Mouse (Mus musculus): ENCODE measurements at regions not wholly inside any gene's neighbourhood (a gene's known extent, or its start where the extent isn't known, plus 50 kb on each side); places are given as distances from the start of the nearest gene placed in this dataset.
A peak's percentile ranks its signal among the peaks of the same experiment; 100 is the strongest.

DNA sequence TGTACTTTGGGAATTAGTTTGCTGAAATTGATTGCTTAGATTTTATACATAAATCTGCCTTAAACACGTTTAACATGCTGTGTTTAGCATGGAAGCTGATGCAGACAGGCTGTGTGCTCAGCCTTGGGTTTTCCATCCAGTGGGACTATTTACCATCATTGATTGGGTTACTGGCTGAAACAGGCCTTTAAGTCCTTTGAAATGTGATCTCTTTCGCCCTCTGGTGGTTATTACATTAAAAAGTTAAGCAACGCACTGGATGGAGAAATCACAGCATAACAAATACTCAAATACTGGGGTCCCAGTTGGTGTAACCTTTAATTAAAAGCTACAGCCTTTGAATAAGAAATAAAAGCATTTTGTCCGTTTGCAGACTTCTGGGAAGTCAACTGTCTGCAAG is 379.8 kb downstream of the Kcnj2 start:
- DNase-seq, result peak; percentile 11 to 49

GRCm38 (mm10) chr11:111450811-111451494 is 385.0 kb downstream of the Kcnj2 start:
- peak; percentile 62 to 64 for DNase-seq

GRCm38 (mm10) chr11:111460046-111460445 is 394.1 kb downstream of the Kcnj2 start:
- DNase-seq, result no peak

DNA sequence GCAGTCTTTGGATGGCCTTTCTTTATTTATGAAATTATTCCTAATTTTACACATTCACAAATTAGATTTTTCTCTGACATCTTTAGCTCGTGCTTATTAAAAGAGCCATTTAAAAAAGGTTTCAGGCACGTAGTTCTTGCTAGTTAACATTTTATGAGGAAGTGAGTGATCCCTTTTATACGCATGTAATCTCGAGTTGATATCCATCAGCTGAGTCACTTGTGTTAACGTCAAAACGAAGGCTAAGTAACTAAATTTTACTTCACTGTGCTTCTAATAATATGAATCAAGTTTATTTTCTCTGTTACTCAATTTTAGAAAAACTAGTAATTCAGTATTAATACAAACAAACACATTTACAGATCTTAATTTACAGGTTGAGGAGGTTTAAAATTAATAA is 419.0 kb downstream of the Kcnj2 start:
- no peak for DNase-seq

DNA sequence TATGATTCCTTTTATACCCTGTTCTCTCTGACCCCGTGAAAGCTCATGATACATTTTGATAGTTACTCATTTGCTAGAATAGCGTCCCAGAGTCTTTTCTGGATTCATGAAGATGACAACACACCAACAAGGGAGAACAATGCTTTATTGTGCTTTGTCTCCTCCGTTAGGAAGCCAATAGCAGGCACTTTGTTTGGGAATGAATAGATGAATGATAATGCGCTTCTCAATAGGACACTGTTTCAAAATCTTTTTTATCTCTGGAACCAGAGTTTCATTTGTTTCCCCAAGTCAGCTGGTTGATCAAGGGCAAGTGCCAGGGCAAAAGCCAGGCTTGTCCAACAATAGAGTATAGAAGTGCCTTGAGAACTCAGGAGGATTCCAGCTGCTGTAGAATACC is 446.5 kb downstream of the Kcnj2 start:
- DNase-seq, result no peak

GRCm38 (mm10) chr11:111522716-111523115 is 456.8 kb downstream of the Kcnj2 start:
- DNase-seq, result peak; percentile 71 to 75

DNA sequence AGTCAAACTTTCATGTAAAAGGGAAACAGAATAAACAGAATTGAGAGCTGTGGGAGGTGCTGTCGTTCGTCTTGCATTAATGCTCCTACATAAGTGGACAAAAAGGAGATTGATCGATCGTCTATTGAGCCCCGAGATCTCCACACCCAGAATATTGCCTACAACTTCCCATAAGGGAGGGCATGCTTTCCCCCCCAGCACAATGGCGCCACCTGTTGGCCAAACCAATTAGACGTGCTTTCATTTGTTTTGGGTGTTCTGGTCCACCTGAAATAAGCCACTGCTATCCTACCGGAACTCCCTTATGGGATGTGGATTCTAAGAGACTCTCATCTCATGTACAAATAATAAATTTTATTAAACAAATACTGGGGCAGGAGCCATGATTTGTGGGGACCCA is 457.5 kb downstream of the Kcnj2 start:
- peak; percentile 75 to 87 for DNase-seq

DNA sequence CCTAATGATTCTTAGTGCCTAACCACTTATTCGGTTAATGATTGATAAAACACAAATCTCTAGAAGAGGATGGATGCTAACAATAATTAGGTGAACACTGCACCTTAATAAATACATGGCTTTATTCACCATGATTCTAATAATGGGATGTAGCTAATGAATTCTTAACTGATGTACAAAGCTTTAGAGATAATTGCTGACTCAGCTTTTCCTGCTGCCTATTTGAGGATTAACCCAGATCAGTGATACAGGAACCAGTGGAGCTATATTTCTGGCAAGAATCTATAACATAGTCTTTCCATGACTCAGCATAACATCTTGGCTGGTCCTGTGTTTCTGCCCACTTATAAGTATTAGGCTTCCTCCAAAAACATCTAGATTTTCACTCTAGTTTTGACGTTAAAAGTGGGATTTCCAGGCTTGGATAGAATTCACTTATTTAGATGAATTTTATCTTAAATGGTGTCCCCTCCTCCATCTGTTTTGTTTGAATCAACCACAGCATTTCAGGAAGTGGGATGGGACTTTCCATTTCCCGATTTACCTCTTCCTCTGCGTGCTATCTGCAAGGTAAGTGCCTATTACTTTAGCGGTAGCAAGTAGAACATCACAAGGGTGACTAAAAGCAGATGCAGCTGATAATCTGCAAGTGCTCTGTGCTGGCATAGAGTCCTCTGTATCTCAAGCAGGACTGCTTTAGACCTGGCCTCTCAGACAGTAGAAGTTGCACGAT is 460.2 kb downstream of the Kcnj2 start:
- DNase-seq, result no peak

DNA sequence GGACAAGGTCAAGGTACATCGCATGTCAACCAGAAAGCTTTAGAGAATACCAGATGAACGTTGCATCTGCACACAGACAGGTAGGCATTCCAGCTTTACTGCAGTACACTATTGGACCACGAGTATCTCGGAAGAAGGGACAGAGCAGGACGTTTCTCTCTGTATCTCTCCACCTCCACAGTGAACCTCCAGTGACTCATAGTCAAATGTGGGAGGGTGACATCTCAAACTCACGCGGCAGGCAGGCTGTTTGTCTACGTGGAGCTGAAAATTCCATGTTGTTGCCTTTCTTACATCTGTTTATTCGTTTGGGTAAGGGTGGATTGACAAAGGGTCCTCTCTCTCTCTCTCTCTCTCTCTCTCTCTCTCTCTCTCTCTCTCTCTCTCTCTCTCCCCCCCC is 463.6 kb downstream of the Kcnj2 start:
- DNase-seq, result no peak

GRCm38 (mm10) chr11:111530912-111531311 is 464.9 kb downstream of the Kcnj2 start:
- no peak for DNase-seq

GRCm38 (mm10) chr11:111532457-111532856 is 466.5 kb downstream of the Kcnj2 start:
- peak; percentile 50 to 59 for DNase-seq

DNA sequence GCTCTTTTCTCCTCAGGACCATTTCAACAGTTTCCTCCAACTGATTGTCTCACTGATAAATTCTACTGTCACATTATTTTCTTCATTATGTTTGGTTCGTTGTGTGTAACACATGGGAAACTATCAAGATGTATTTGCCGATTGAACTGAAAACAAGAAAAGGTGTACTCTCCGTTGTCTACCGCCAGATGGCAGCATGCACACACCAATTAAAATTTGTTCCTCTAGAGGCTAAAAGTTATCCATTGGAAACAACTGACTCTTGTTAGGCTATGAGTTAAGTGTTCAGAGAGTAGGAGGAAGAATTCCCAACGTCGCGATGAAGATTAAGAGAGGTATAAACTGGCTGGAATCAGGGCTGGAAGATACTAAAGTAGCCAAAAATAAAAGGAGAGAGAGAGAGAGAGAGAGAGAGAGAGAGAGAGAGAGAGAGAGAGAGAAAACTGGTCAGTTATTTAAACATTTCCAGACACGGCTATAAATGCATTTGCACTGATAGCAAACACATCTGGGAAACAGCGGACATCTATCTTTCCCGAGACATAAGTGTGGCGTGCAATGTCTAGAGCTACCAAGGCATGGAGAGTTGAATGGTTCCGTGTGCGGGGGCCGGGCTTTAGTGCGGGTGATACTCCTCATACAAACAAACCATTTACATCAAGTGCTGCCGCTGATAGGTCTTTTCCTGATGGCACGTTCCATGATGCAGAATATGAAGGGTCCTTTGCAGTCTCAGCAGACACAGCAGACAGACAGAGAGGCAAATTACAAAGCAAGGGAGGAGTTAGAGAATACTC is 470.3 kb downstream of the Kcnj2 start:
- DNase-seq, result peak; percentile 74 to 77

- DNase-seq, result peak; percentile 83
Measured at GRCm38 (mm10) chr11:111537654-111538053, 471.7 kb downstream of the Kcnj2 start.

DNA sequence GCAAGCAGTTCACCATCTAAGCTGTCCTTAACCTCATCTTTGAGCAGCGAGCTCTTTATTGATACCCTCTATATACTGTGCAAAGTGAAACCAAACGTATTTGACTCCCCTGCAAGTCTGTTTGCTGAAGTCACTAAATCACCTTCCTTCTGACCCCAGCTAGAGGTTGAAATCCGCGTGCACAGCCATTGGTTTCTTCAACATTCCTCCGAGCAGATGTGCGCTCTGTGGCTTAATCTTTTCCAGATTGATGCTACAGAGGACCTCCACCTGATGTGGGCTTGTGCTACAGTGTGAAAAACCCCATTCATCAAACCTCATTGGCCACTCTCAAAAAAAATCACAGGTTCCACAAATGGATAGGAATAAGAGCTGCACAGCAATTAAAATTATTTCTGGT is 474.0 kb downstream of the Kcnj2 start:
- no peak for DNase-seq

DNA sequence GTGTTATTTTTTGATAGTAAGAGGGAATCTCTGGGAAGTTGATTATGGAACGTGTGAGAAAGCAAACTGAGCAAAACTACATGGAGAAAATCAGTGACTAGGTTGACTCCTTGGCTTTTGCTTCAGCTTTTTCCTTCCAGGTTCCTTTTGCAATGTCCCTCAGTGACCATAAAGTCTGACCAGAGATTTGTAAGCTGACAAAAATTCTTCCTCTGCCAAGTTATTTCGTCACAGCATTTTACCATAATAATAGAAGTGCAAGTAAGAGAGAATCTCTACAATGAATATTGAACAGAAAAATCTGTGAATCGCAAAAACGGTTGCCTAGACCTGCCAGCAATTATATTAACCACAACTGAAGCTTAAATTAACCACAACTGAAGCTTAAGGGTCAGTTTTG is 479.3 kb downstream of the Kcnj2 start:
- no peak for DNase-seq

DNA sequence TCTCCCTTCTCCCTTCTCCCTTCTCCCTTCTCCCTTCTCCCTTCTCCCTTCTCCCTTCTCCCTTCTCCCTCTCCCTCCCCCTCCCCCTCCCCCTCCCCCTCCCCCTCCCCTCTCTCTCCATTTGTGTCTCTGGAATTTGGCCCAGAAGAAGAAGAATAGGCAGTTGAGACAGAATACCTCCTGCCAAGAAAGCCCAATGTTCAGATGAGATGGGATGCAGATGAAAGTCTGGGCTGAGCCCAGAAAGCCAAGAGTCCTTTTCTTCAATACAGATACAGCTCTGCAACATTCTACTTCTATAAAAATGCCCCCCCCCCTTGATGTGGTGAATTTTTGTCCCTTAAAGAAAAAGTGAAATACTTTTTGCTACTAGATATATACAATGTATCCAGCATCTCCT is 489.2 kb downstream of the Kcnj2 start:
- DNase-seq, result no peak

DNA sequence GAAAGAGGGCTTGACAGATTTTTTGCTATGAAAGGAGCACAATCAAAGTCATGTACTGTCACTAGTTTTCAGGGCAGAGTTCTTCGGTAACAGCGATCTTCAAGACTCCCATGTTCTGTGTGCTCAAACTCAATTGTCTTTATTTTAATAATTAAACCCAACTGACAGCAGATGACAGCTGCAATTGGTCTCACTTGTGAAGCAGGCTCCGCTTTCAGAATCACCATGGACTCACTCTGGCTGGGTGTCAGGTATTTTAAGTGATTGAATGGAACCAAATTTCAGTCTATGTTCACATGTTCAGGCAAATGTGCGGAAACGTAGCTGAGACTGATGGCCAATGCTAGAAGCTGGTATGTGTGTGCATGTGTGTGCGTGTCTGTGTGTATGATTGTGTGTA is 489.7 kb downstream of the Kcnj2 start:
- no peak for DNase-seq

- no peak for DNase-seq
Measured at GRCm38 (mm10) chr11:111558302-111559140, 492.6 kb downstream of the Kcnj2 start.

- no peak for DNase-seq
Measured at GRCm38 (mm10) chr11:111563171-111563570, 497.2 kb downstream of the Kcnj2 start.

GRCm38 (mm10) chr11:111568041-111568440 is 502.1 kb downstream of the Kcnj2 start:
- DNase-seq, result peak; percentile 13 to 41

- no peak for DNase-seq
Measured at GRCm38 (mm10) chr11:111568876-111569275, 502.9 kb downstream of the Kcnj2 start.

DNA sequence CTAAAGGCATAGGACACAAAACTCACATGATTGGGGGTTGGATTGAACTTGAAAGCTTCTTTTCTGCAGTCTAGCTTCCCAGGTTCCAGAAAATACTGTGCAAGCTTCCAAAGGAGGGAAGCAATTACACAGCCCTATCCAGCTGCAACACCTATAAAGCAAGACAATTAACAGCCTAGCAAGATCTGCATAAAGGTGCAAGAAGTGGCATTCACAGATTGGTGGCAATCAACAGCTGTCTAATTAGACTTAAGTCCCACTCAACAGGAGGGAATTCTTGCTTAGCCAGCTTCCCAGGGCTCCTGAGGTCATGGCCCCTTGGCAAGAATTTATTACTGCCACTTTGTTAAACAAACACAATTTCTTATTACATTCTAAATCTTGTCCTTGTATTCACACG is 511.9 kb downstream of the Kcnj2 start:
- DNase-seq, result no peak

GRCm38 (mm10) chr11:111582980-111583379 is 517.0 kb downstream of the Kcnj2 start:
- DNase-seq, result no peak
